Mouse (Mus musculus) heart, embryonic 16.5 days (tissue): Measurements from ENCODE around the gene Mark2. TPM values are rescaled to one million over a fixed set of nuclear protein-coding genes. Genes with fewer than 3 reads are reported as not detected.

Source experiments
- ATAC-seq: fragments of 200-750 bp; cut with Nextera tagmentation; replicated peaks from 2 replicates; pipeline ENCODE4 v1.8.0; 2017; ENCODE audit warnings: moderate number of reproducible peaks; ENCODE audit not compliant: insufficient read depth, low FRiP score; ENCODE audit errors: extremely low read depth
- H3K27ac ChIP-seq: fragments of 300-500 bp; sonication (generic); 2 replicates; pipeline ENCODE4 v1.5.1; 2014; ENCODE audit warnings: mild to moderate bottlenecking, low read length, control low read depth, moderate library complexity
- H3K27me3 ChIP-seq: fragments of 300-500 bp; sonication (generic); 2 replicates; pipeline ENCODE4 v1.6.1; 2014; ENCODE audit warnings: low read length, mixed read lengths; ENCODE audit not compliant: control insufficient read depth, insufficient read depth
- H3K36me3 ChIP-seq: fragments of 300-500 bp; sonication (generic); 2 replicates; pipeline ENCODE4 v1.6.1; 2014; ENCODE audit not compliant: control insufficient read depth, insufficient read depth
- H3K4me1 ChIP-seq: fragments of 300-500 bp; sonication (generic); 2 replicates; pipeline ENCODE4 v1.6.1; 2014; ENCODE audit warnings: low read length, mixed read lengths; ENCODE audit not compliant: control insufficient read depth, insufficient read depth
- H3K4me2 ChIP-seq: fragments of 300-500 bp; sonication (generic); 2 replicates; pipeline ENCODE4 v1.6.1; 2014; ENCODE audit warnings: low read depth, mild to moderate bottlenecking, control low read depth, low read length
- H3K4me3 ChIP-seq: fragments of 300-500 bp; sonication (generic); 2 replicates; pipeline ENCODE4 v1.5.1; 2014; ENCODE audit warnings: mild to moderate bottlenecking, control low read depth, low read length
- H3K9ac ChIP-seq: fragments of 300-500 bp; sonication (generic); 2 replicates; pipeline ENCODE4 v1.6.1; 2014; ENCODE audit warnings: low read length, control low read depth
- H3K9me3 ChIP-seq: fragments of 300-500 bp; sonication (generic); replicated peaks from 2 replicates; pipeline ENCODE4 v1.6.1; 2016; ENCODE audit warnings: low read length; ENCODE audit not compliant: control insufficient read depth
- WGBS: fragments of 180-500 bp; shearing (Covaris S2); extraction: QIAGEN DNeasy Blood & Tissue Kit; methylation state at CpG from one replicate; pipeline ENCODE4 v1.1.7; 2014; 5-methylcytosine and 5-hydroxymethylcytosine counted together
- polyA plus RNA-seq: library from polyadenylated mRNA; unstranded; fragments of >200 nt; fragmentation: Nextera tagmentation; extraction: Ambion mirVana; gene quantifications from 2 replicates; pipeline ENCODE4 v1.2.1, GENCODE M21; 2015

The Mark2 gene
- polyA plus RNA-seq, 1 experiment from 2014 or later, result 32.4 TPM

DNA sequence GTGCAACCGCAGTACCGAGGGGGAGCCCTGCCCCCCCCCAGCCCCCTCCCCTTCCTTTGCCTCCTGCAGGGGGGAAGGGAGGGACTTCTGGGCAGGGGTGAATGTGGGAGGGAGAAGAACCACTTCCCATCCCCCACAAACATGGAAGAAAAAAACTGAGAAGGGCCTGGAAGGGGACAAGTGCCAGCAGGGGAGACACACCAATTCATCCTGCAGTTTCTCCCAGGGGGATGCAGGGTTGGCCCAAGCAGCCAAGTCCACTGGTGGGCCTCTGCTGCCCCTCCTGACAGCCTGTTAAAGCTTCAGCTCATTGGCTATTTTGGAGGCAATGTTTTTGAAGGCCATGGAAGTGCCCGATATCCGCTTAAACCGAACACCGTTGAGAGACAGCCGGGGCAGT lies 64.9 kb downstream of the Mark2 start:
- H3K27ac ChIP-seq, result no peak overlapping the region
- peaks cover 40% of the 10 kb centered on the region for H3K36me3 ChIP-seq

DNA sequence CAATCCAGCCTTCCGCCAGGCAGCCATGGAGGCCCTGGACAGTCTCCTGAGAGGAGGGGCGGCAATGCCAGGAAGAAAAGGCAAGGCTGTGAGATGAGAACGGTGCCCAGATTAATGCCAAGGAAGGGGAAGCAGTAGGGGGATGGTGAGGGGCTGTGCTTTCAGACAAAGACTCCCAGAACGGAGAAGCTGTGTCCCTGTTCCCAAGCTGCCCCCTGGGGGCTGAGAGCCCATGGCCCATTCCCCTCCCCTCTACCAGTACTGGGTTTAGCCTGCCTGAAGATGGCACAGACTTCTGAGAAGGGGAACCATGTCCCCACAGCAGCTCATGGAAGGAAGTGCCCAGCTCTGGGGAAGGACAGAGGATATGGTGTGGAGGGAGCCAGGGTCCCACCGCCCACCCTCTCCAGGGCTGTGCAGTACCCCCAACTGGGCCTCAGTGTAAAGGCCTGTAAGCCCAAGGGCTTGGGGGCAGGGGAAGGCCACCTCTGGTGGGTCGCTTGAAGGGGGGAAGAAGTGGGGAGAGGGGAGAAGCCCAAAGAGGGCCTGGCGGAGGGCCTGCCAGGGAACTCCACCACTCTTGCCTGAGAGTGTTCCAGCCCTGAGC lies 65.5 kb downstream of the Mark2 start:
- Histone ChIP-seq H3K27ac (peak overlapping the region; percentile 38; the same call in 1 of the 2 replicates), H3K9me3 (no peaks in the 10 kb centered on the region)

More for the DNA sequence above, 64.9 kb downstream of the Mark2 start:
- H3K9me3 ChIP-seq, result no peaks in the 10 kb centered on the region
- H3K4me1 ChIP-seq, result peaks cover 21% of the 10 kb centered on the region
- H3K4me2 ChIP-seq, result no peak overlapping the region
- no peaks in the 10 kb centered on the region for H3K27me3 ChIP-seq
- no peak for ATAC-seq
- WGBS, result 68% methylated on average over 7 of the region's 7 CpGs
- no peak overlapping the region for H3K4me3 ChIP-seq
- H3K9ac ChIP-seq, result no peak overlapping the region

GRCm38 (mm10) chr19:7275131-7275789 lies 66.4 kb downstream of the Mark2 start:
- Histone ChIP-seq H3K4me2 (no peak overlapping the region), H3K4me1 (peaks cover 21% of the 10 kb centered on the region), H3K27me3 (no peaks in the 10 kb centered on the region), H3K36me3 (peaks cover 35% of the 10 kb centered on the region), H3K4me3 (no peak overlapping the region), H3K9ac (no peak overlapping the region), H3K9me3 (no peaks in the 10 kb centered on the region), H3K27ac (peak overlapping the region; percentile 61)
- 26% methylated on average over 7 of the region's 7 CpGs for WGBS
- ATAC-seq, result peak; percentile 57

More for the DNA sequence above, 65.5 kb downstream of the Mark2 start:
- no peak overlapping the region for H3K4me3 ChIP-seq
- no peaks in the 10 kb centered on the region for H3K27me3 ChIP-seq
- peaks cover 21% of the 10 kb centered on the region for H3K4me1 ChIP-seq
- H3K36me3 ChIP-seq, result peaks cover 35% of the 10 kb centered on the region
- no peak for ATAC-seq
- H3K9ac ChIP-seq, result peak overlapping the region; percentile 26; the same call in 1 of the 2 replicates
- WGBS, result 55% methylated on average over 7 of the region's 7 CpGs
- H3K4me2 ChIP-seq, result no peak overlapping the region

DNA sequence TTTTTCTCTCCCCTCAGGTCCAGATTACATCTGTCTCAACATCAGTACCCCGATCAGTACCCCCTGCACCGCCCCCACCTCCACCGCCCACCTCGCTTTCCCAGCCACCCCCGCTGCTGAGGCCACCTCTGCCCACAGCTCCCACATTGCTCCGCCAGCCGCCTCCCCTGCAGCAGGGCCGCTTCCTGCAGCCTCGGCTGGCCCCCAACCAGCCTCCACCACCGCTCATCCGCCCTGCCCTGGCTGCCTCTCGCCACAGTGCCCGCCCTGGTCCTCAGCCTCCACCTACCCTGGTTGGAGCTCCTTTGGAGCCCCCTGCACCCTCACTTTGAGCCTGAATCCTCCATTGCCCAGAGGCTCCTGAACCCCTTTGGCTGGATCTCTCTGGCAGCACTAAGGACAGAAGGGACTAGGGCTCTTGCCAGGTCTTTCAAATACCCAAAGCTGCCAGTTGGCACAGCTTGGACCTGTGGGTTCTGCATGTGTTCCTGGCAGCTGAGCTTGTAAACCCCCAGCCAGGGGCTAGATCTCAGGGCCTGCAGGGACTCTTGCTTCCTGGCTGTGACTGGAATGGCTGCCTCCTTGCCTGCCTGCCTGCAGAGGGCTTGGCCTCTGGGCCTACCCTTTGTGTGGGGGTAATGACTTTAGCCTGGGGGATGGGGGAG lies 67.2 kb downstream of the Mark2 start:
- Histone ChIP-seq H3K27me3 (no peaks in the 10 kb centered on the region), H3K4me2 (no peak overlapping the region), H3K4me1 (peaks cover 27% of the 10 kb centered on the region), H3K9me3 (no peaks in the 10 kb centered on the region), H3K4me3 (no peak overlapping the region), H3K27ac (peak overlapping the region; percentile 61), H3K36me3 (peaks cover 32% of the 10 kb centered on the region), H3K9ac (peak overlapping the region; percentile 39)
- ATAC-seq, result no peak
- 71% methylated on average over 13 of the region's 13 CpGs for WGBS

DNA sequence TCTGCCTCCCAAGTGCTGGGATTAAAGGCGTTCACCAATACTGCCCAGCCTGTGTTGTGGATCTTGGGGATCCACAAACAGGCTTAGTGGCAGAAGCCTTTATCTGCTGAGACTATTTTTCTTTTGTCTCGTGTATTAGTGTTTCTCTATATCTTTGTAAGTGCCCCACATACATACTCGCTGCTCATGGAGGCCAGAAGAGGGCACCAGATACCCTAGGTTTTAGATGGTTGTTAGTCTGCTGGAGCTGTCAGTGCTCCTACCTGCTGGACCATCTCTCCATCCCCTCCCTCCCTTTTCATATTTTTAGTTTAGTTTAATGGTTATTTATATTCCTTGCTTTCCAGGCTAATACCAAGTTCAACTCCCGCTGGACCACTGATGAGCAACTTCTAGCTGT lies 68.2 kb downstream of the Mark2 start:
- 82% methylated on average over 4 of the region's 4 CpGs for WGBS
- Histone ChIP-seq H3K4me1 (peaks cover 27% of the 10 kb centered on the region), H3K9ac (no peak overlapping the region), H3K9me3 (no peaks in the 10 kb centered on the region), H3K4me2 (no peak overlapping the region), H3K27me3 (no peaks in the 10 kb centered on the region), H3K36me3 (peaks cover 32% of the 10 kb centered on the region), H3K4me3 (no peak overlapping the region), H3K27ac (no peak overlapping the region)
- ATAC-seq, result no peak

- Histone ChIP-seq H3K4me1 (peaks cover 45% of the 10 kb centered on the region), H3K27ac (peak overlapping the region; percentile 94; the same call in 1 of the 2 replicates), H3K4me3 (peak overlapping the region; percentile 71), H3K36me3 (peaks cover 23% of the 10 kb centered on the region), H3K4me2 (peak overlapping the region; percentile 79), H3K27me3 (no peaks in the 10 kb centered on the region), H3K9ac (peak overlapping the region; percentile 88), H3K9me3 (no peaks in the 10 kb centered on the region)
- no peak for ATAC-seq
- WGBS, result 15% methylated on average over 11 of the region's 11 CpGs
Measured at GRCm38 (mm10) chr19:7269290-7270044, 72.2 kb downstream of the Mark2 start.

DNA sequence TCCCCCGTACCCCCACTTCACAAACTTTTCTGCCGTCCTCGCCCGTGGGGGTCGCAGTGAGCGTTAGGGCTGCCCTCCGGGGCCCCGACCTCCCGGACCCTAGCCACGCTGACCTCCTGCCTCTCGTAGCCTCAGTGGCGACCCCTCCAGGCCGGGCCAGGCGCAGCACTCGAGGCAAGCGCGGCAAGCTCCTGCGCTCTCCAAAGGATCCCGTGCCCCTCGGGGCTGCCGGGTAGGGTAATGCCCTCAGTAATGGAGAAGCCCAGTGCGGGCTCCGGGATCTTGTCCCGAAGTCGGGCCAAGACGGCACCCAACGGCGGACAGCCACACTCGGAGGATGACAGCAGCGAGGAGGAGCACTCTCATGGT lies 73.0 kb downstream of the Mark2 start:
- H3K4me1 ChIP-seq, result peaks cover 46% of the 10 kb centered on the region

GRCm38 (mm10) chr19:7267781-7268721 lies 73.6 kb downstream of the Mark2 start:
- Histone ChIP-seq H3K9ac (peak overlapping the region; percentile 88), H3K27me3 (no peaks in the 10 kb centered on the region), H3K4me3 (peak overlapping the region; percentile 71), H3K4me2 (peak overlapping the region; percentile 79), H3K4me1 (peaks cover 46% of the 10 kb centered on the region), H3K36me3 (peaks cover 8% of the 10 kb centered on the region), H3K9me3 (no peaks in the 10 kb centered on the region), H3K27ac (peak overlapping the region; percentile 94)
- WGBS, result under 1% methylated on average over 93 of the region's 97 CpGs
- peak; percentile 47 for ATAC-seq

More for the DNA sequence above, 73.0 kb downstream of the Mark2 start:
- Histone ChIP-seq H3K9ac (peak overlapping the region; percentile 88), H3K36me3 (peaks cover 15% of the 10 kb centered on the region), H3K4me3 (peak overlapping the region; percentile 71), H3K27me3 (no peaks in the 10 kb centered on the region), H3K9me3 (no peaks in the 10 kb centered on the region), H3K4me2 (peak overlapping the region; percentile 79), H3K27ac (peak overlapping the region; percentile 94)
- under 1% methylated on average over 30 of the region's 30 CpGs for WGBS
- ATAC-seq, result peak; percentile 16; the same call in 1 of the 2 replicates
